Mouse (Mus musculus) hindlimb bud, embryonic 11.5 days (tissue): ENCODE data around the gene Samt3.

Source experiments
- DNase-seq: peaks from one replicate; pipeline ENCODE4 v3.0.0-alpha.2; 2012; ENCODE audit warnings: low read depth, low spot score; ENCODE audit errors: extremely low spot score

Gene Samt3

GRCm38 (mm10) chrX:86043899-86044298 is at the start of gene Samt3:
TSS of gene Samt3 (plus strand) at chrX:86044199.
- DNase-seq: no peak

GRCm38 (mm10) chrX:86016591-86016990 is 27.4 kb upstream of the Samt3 start:
- no peak for DNase-seq

- DNase-seq: no peak
These were observed 44.7 kb downstream of the Samt3 start for GRCm38 (mm10) chrX:86088672-86089071.
